Mouse (Mus musculus) CH12.LX (cell line): ENCODE measurements around the gene Bcl2l14. TPM values are rescaled to one million over a fixed set of nuclear protein-coding genes. Genes with fewer than 3 reads are reported as not detected.

Experiments used
- DNase-seq: peaks from one replicate; pipeline ENCODE4 v3.0.0-alpha.2; 2013; ENCODE audit errors: extremely low read depth
- H3K27ac ChIP-seq: 2 replicates; pipeline ENCODE4 v1.5.1; 2012; ENCODE audit warnings: low read depth, mild to moderate bottlenecking, control low read depth, moderate library complexity; ENCODE audit not compliant: insufficient read depth
- H3K27me3 ChIP-seq: replicated peaks from 2 replicates; pipeline ENCODE3; 2012; ENCODE audit warnings: inconsistent platforms
- H3K36me3 ChIP-seq, 2 experiments: replicated peaks in 1 of 2; 2 replicates each; pipeline versions ENCODE3 to v1.6.1; 2012; ENCODE audit warnings: inconsistent platforms in 1 of 2, low read length in 1 of 2, mild to moderate bottlenecking in 1 of 2, mixed read lengths in 1 of 2, moderate library complexity in 1 of 2; ENCODE audit not compliant: control insufficient read depth in 1 of 2, insufficient read depth in 1 of 2
- H3K4me1 ChIP-seq, 2 experiments: 2 replicates each; pipeline ENCODE4 v1.6.1; 2012; ENCODE audit warnings: inconsistent platforms in 1 of 2, moderate library complexity in 1 of 2; ENCODE audit not compliant: insufficient read depth in 2 of 2, control insufficient read depth in 1 of 2
- H3K4me2 ChIP-seq: 2 replicates; pipeline ENCODE4 v1.6.1; 2012; ENCODE audit warnings: low read depth, mild to moderate bottlenecking, control low read depth; ENCODE audit not compliant: poor library complexity, insufficient read depth, severe bottlenecking
- H3K4me3 ChIP-seq, 3 experiments: fragments of 150-350 bp in 1 of 3; sonication (generic) in 1 of 3; replicated peaks in 1 of 3; 2 replicates each; pipeline versions ENCODE3 to v1.5.1; 2011 to 2012; ENCODE audit warnings: low read depth in 2 of 3, low read length in 2 of 3, mild to moderate bottlenecking in 2 of 3, moderate library complexity in 2 of 3, control low read depth in 1 of 3, improper control_type of control experiment in 1 of 3, inconsistent platforms in 1 of 3, mixed read lengths in 1 of 3; ENCODE audit not compliant: poor library complexity in 1 of 3
- H3K79me2 ChIP-seq: replicated peaks from 2 replicates; pipeline ENCODE4 v1.6.1; 2012; ENCODE audit warnings: mild to moderate bottlenecking, moderate library complexity; ENCODE audit not compliant: control insufficient read depth, poor library complexity, insufficient read depth, severe bottlenecking; ENCODE audit errors: extremely low read depth
- H3K9ac ChIP-seq: 2 replicates; pipeline ENCODE4 v1.6.1; 2012; ENCODE audit warnings: low read depth, mild to moderate bottlenecking, control low read depth, moderate library complexity; ENCODE audit not compliant: insufficient read depth
- H3K9me3 ChIP-seq: replicated peaks from 2 replicates; pipeline ENCODE3; 2012; ENCODE audit warnings: low read length, inconsistent platforms, mixed read lengths
- KAT2A ChIP-seq: IDR thresholded peaks from 2 replicates; pipeline ENCODE4 v1.6.1; 2012; ENCODE audit warnings: low read length, improper control_type of control experiment, inconsistent platforms; ENCODE audit not compliant: insufficient replicate concordance
- MAX ChIP-seq: IDR thresholded peaks from 2 replicates; pipeline ENCODE4 v1.6.1; 2011; ENCODE audit warnings: low read length, improper control_type of control experiment
- POLR2A ChIP-seq: IDR thresholded peaks from 2 replicates; pipeline ENCODE4 v1.6.1; 2011; ENCODE audit warnings: low read depth, mild to moderate bottlenecking, improper control_type of control experiment, low read length
- USF1 ChIP-seq: IDR thresholded peaks from 2 replicates; pipeline ENCODE4 v1.6.1; 2014; ENCODE audit warnings: low read depth, mild to moderate bottlenecking, inconsistent platforms, low read length, improper control_type of control experiment
- USF2 ChIP-seq: conservative IDR thresholded peaks from 2 replicates; pipeline ENCODE4 v1.6.1; 2011; ENCODE audit warnings: low read depth, low read length, improper control_type of control experiment
- dilution Hi-C: fragments of 300-500 bp; cut with MboI; formaldehyde crosslinking; loops from 2 replicates; pipeline ENCODE4 v1.14.3; 2020; ENCODE audit warnings: low sequenced_read_pairs; ENCODE audit not compliant: extremely low pct_unique_long_range_greater_than_20kb, extremely low pct_ligation_motif_present
- in situ Hi-C: fragments of 300-500 bp; cut with MboI; formaldehyde crosslinking; loops from 3 replicates; pipeline ENCODE4 v1.14.3; 2019; ENCODE audit warnings: low sequenced_read_pairs, low pct_ligation_motif_present, low pct_unique_long_range_greater_than_20kb, mixed read lengths
- polyA plus RNA-seq: library from polyadenylated mRNA; unstranded; fragments of >175 nt; gene quantifications from 2 replicates; pipeline ENCODE4 v1.2.1, GENCODE M21; 2012; ENCODE audit warnings: low read depth; ENCODE audit not compliant: insufficient read length
- total RNA-seq, 2 experiments: library from RNA; depleted of rRNA; stranded (reverse); fragments of 300-350 nt in 1 of 2; fragments of >200 nt in 1 of 2; gene quantifications; 2 replicates each; pipeline ENCODE4 v1.2.3; 2012 to 2014

Bcl2l14 gene
- total and polyA plus RNA-seq, 3 experiments: 0.93 to 4.4 (median 3.0) TPM

GRCm38 (mm10) chr6:134486318-134486717 lies 90.2 kb downstream of the Bcl2l14 start:
- no peaks in the 10 kb centered on the region for H3K9me3 ChIP-seq
- TF ChIP-seq USF1 (no peak), USF2 (no peak), MAX (no peak), POLR2A (no peak), KAT2A (no peak)
- TF ChIP-seq, all 38 proteins: peak for 0
- in situ Hi-C loops: no loop called here
- dilution Hi-C loops: no loop called here
- H3K79me2 ChIP-seq: no peaks in the 10 kb centered on the region
- H3K36me3 ChIP-seq: peaks cover 18 to 59% of the 10 kb centered on the region in 2 experiments
- no peak for DNase-seq
- no peak overlapping the region for H3K4me3 ChIP-seq
- no peak overlapping the region for H3K4me2 ChIP-seq
- no peaks in the 10 kb centered on the region for H3K27me3 ChIP-seq
- H3K9ac ChIP-seq: no peak overlapping the region
- H3K4me1 ChIP-seq: no peaks in the 10 kb centered on the region
- H3K27ac ChIP-seq: no peak overlapping the region

Other genes starting within 250 kb of the Bcl2l14 start
- gene Lrp6, start 170.6 kb downstream of the Bcl2l14 start, total RNA-seq (2012; rRNA removed): 12.4 and 13.2 TPM in 2 replicates
- gene Lrp6, start 170.6 kb downstream of the Bcl2l14 start, total RNA-seq (2014; rRNA removed): 13.3 and 13.7 TPM in 2 replicates
- gene Lrp6, start 170.6 kb downstream of the Bcl2l14 start, polyA plus RNA-seq: 13.4 and 15.6 TPM in 2 replicates
- not detected in 2 replicates for gene Mansc1, start 236.2 kb downstream of the Bcl2l14 start, total RNA-seq (2012; rRNA removed)
- gene Mansc1, start 236.2 kb downstream of the Bcl2l14 start, total RNA-seq (2014; rRNA removed): not detected in 2 replicates
- gene Mansc1, start 236.2 kb downstream of the Bcl2l14 start, polyA plus RNA-seq: not detected in 2 replicates
- gene Borcs5, start 243.2 kb downstream of the Bcl2l14 start, total RNA-seq (2012; rRNA removed): 9.5 and 10.2 TPM in 2 replicates
- 14.7 and 16.4 TPM in 2 replicates for gene Borcs5, start 243.2 kb downstream of the Bcl2l14 start, total RNA-seq (2014; rRNA removed)
- 8.0 and 10.4 TPM in 2 replicates for gene Borcs5, start 243.2 kb downstream of the Bcl2l14 start, polyA plus RNA-seq